Mouse (Mus musculus) liver, embryonic 14.5 days (tissue): ENCODE data around the gene Itpr1. TPM values are rescaled to one million over a fixed set of nuclear protein-coding genes. Genes with fewer than 3 reads are reported as not detected.

Source experiments
- ATAC-seq: fragments of 200-750 bp; cut with Nextera tagmentation; 2 replicates; pipeline ENCODE4 v1.8.0; 2017; ENCODE audit warnings: moderate number of reproducible peaks, mild to moderate bottlenecking, moderate library complexity; ENCODE audit not compliant: insufficient read depth
- DNase-seq, 3 experiments: peaks; one replicate each; pipeline ENCODE4 v3.0.0-alpha.2; 2012 to 2013; ENCODE audit warnings: low read depth in 3 of 3, low spot score in 3 of 3
- H3K27ac ChIP-seq: fragments of 300-500 bp; sonication (generic); 2 replicates; pipeline ENCODE4 v1.5.1; 2014; ENCODE audit warnings: moderate library complexity, mild to moderate bottlenecking, control low read depth, inconsistent platforms
- H3K27me3 ChIP-seq: fragments of 300-500 bp; sonication (generic); 2 replicates; pipeline ENCODE4 v1.6.1; 2014; ENCODE audit warnings: mild to moderate bottlenecking, low read length, moderate library complexity; ENCODE audit not compliant: control insufficient read depth, insufficient read depth
- H3K36me3 ChIP-seq: fragments of 300-500 bp; sonication (generic); replicated peaks from 2 replicates; pipeline ENCODE4 v1.6.1; 2014; ENCODE audit warnings: low read depth; ENCODE audit not compliant: control insufficient read depth, insufficient read depth
- H3K4me1 ChIP-seq, 2 experiments: fragments of 200-500 bp in 1 of 2; fragments of 300-500 bp in 1 of 2; sonication (generic) in 1 of 2; replicated peaks; 2 replicates each; pipeline ENCODE4 v1.6.1; 2012 to 2014; ENCODE audit warnings: antibody characterized with exemption in 1 of 2, inconsistent platforms in 1 of 2, low read length in 1 of 2; ENCODE audit not compliant: control insufficient read depth in 2 of 2, insufficient read depth in 2 of 2
- H3K4me2 ChIP-seq: fragments of 300-500 bp; sonication (generic); 2 replicates; pipeline ENCODE4 v1.6.1; 2014; ENCODE audit warnings: low read depth, mild to moderate bottlenecking, control low read depth, moderate library complexity
- H3K4me3 ChIP-seq, 2 experiments: fragments of 200-500 bp in 1 of 2; fragments of 300-500 bp in 1 of 2; sonication (generic) in 1 of 2; 2 replicates each; pipeline ENCODE4 v1.5.1; 2012 to 2014; ENCODE audit warnings: low read depth in 2 of 2, low read length in 2 of 2, mild to moderate bottlenecking in 2 of 2, control low read depth in 1 of 2, inconsistent platforms in 1 of 2, moderate library complexity in 1 of 2; ENCODE audit not compliant: insufficient read depth in 1 of 2
- H3K9ac ChIP-seq: fragments of 300-500 bp; sonication (generic); replicated peaks from 2 replicates; pipeline ENCODE4 v1.6.1; 2014; ENCODE audit warnings: mild to moderate bottlenecking, control low read depth, moderate library complexity
- H3K9me3 ChIP-seq: fragments of 300-500 bp; sonication (generic); 2 replicates; pipeline ENCODE4 v1.6.1; 2016; ENCODE audit warnings: low read length, mixed read lengths; ENCODE audit not compliant: control insufficient read depth
- CTCF ChIP-seq: IDR thresholded peaks from 2 replicates; pipeline ENCODE4 v1.5.1; 2016; ENCODE audit warnings: antibody characterized with exemption, low read depth, control low read depth
- EP300 ChIP-seq: IDR thresholded peaks from 2 replicates; pipeline ENCODE4 v1.6.1; 2016; ENCODE audit warnings: antibody characterized with exemption, low read depth
- WGBS: fragments of 180-500 bp; shearing (Covaris S2); extraction: QIAGEN DNeasy Blood & Tissue Kit; methylation state at CpG from one replicate; pipeline ENCODE4 v1.1.7; 2014; ENCODE audit not compliant: insufficient replicate concordance; 5-methylcytosine and 5-hydroxymethylcytosine counted together
- polyA plus RNA-seq, 2 experiments: library from polyadenylated mRNA; depleted of rRNA in 1 of 2; stranded (reverse) in 1 of 2; unstranded in 1 of 2; fragments of >200 nt; fragmentation: Nextera tagmentation in 1 of 2; extraction: Ambion mirVana in 1 of 2; gene quantifications; 2 replicates each; pipeline versions ENCODE4 v1.2.1 to v1.2.3; 2012 to 2014

The Itpr1 gene
- polyA plus RNA-seq, 2 experiments, result 1.6 to 3.1 TPM

DNA sequence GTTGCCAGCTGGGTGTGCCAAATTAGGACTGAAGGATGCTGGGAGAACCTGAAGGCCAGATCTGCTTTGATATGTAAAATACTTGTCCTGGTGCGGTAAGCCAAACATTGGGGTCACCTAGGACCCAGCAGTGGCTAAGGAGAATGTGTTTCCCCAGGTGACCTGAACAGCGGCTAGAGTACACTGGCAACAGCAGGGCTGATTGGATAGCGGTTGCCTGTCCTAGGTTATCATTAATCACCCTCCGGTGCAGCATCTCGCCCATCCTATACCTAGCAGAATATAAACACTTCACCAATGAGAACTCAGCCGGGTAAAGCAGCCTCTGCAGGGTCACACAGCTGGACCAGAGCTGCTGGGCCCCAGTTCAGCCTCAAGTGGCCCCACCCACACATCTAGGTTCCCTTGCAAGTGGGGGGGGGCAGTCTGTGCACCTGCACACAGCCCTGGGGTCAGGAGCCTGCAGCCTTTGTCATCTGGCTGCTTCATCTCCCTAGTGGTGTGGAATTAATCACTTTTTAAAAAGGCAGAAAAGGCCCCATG lies 318.0 kb downstream of the Itpr1 start:
- no peak for ATAC-seq
- no peak for DNase-seq
- Histone ChIP-seq H3K4me1 (peaks cover 58 to 62% of the 10 kb centered on the region in 2 experiments), H3K9me3 (no peaks in the 10 kb centered on the region), H3K27me3 (no peaks in the 10 kb centered on the region), H3K4me2 (peak overlapping the region; percentile 62), H3K36me3 (no peaks in the 10 kb centered on the region), H3K9ac (peak overlapping the region; percentile 7; the same call in 1 of the 2 replicates), H3K4me3 (no peak overlapping the region), H3K27ac (peak overlapping the region; percentile 89)
- WGBS, result 63% methylated on average over 6 of the region's 6 CpGs
- TF ChIP-seq CTCF (no peak), EP300 (no peak)

DNA sequence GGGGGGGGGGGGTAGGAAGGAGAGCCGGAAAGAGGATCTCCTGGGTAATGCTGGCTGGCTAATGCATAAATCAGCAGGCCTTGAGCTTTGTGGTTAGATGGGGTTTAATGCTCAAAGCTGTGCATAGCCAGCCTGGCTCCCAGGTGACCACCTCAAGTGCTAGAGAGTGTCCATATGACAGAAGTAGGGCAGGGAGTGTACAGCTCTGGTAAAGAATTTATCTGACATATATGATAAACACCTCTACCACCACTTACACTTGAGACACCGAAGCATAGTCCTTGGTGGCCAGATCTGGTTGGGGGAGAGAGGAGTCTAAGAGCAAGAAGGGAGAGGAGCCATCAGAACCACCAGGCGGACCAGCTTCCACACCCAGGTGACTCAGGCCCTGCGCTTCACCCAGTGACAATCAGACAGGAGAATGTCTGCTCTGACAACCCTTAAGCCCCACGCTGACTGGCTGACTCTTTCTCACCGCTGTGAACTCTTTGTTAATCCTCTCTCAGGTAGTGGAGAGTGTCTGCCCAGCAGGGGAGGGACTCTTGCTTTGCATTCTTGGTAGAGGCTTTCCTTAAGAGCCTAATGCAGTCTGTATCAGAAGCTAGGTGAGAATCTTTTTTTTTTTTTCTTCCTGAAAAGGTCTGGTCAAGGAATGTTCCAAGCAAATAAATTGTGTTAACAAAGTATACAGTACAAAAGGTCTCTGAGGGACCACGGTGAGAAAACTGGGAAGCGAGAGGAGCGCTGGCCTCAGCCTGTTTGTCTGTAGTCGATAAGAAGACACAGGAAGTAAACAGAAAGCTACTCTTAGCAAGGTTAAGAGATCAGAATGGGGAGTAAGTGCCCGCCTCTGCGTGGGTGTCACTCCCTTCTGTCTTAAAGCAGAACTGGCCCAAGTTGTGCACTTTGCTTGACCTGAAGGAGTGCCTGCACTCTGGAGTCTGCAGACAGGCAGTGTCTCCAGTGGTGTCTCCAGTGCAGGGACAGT lies 318.7 kb downstream of the Itpr1 start:
- DNase-seq (peak; percentile 44 to 50 (median 47)), ATAC-seq (peak; percentile 55)
- Histone ChIP-seq H3K9me3 (no peaks in the 10 kb centered on the region), H3K4me3 (peak overlapping the region in 1 of 2 experiments; percentile 16; a peak in 1 of 4 replicates), H3K9ac (peak overlapping the region; percentile 73), H3K4me1 (peaks cover 53 to 59% of the 10 kb centered on the region in 2 experiments), H3K27me3 (no peaks in the 10 kb centered on the region), H3K4me2 (peak overlapping the region; percentile 62), H3K36me3 (no peaks in the 10 kb centered on the region), H3K27ac (peak overlapping the region; percentile 89)
- TF ChIP-seq EP300 (0 out of 2 replicates have a peak, but pooled peaks have one; percentile 29), CTCF (peak; percentile 55)
- WGBS, result 19% methylated on average over 12 of the region's 12 CpGs

DNA sequence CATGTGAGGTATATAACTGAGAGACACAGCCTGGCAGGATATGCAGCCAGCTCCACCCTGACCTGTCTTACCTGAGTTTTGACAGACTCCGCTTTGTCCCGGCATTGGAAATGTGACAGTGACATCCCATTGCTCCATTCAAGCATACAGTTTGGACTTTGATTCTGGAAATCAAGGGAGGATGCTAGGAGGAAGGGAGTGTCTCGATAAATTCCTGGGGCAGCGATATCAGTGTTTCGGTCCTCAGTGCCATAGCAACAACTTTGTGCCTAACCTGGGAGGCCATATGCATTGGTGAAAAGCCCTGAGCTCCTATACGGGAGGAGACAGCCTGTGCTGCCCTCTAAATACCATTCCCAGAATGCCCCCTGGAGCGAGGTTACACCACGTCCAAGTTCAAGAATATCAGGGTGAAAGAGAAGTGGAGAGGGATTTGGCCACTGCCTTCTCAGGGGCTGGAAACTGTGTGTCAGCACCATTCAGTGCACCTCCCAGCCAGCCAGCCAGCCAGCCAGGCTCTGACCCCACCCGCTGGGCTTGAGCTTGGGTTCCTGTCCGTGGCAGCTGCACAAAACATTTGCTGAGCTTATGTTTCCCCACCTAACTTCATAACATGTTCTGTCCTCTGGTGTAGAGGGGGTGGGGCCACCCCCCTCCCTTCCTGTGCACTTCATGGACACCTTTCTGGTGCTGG lies 319.7 kb downstream of the Itpr1 start:
- Histone ChIP-seq H3K4me2 (peak overlapping the region; percentile 62; the same call in 1 of the 2 replicates), H3K27me3 (no peaks in the 10 kb centered on the region), H3K4me1 (peaks cover 51 to 58% of the 10 kb centered on the region in 2 experiments), H3K9ac (peak overlapping the region; percentile 73), H3K9me3 (no peaks in the 10 kb centered on the region), H3K36me3 (no peaks in the 10 kb centered on the region), H3K4me3 (no peak overlapping the region), H3K27ac (peak overlapping the region; percentile 89)
- TF ChIP-seq CTCF (no peak), EP300 (no peak)
- DNase-seq, result no peak
- WGBS, result 76% methylated on average over 10 of the region's 10 CpGs
- no peak for ATAC-seq

- TF ChIP-seq CTCF, result no peak
- no peak for TF ChIP-seq EP300
- WGBS, result 69% methylated on average over 5 of the region's 5 CpGs
- ATAC-seq, result no peak
- Histone ChIP-seq H3K27me3 (no peaks in the 10 kb centered on the region), H3K9me3 (no peaks in the 10 kb centered on the region), H3K4me2 (no peak overlapping the region), H3K9ac (no peak overlapping the region), H3K27ac (no peak overlapping the region), H3K4me1 (peaks cover 37 to 43% of the 10 kb centered on the region in 2 experiments), H3K4me3 (no peak overlapping the region), H3K36me3 (no peaks in the 10 kb centered on the region)
- DNase-seq, result no peak
Measured at GRCm38 (mm10) chr6:108534139-108534538, 321.2 kb downstream of the Itpr1 start.
